Mouse (Mus musculus) spleen, adult 2 months (tissue): ENCODE results near the gene 1110004F10Rik. TPM values are rescaled to one million over a fixed set of nuclear protein-coding genes. Genes with fewer than 3 reads are reported as not detected.

Source experiments
- DNase-seq, 2 experiments: peaks; one replicate each; pipeline versions ENCODE4 v3.0.0 to v3.0.0-alpha.2; 2012 to 2021; ENCODE audit warnings: low spot score in 2 of 2, low read depth in 1 of 2
- H3K27ac ChIP-seq: fragments of 200-500 bp; 2 replicates; pipeline ENCODE4 v1.5.1; 2012; ENCODE audit warnings: low read length, inconsistent platforms; ENCODE audit not compliant: insufficient read depth
- H3K27me3 ChIP-seq: fragments of 200-500 bp; 2 replicates; pipeline ENCODE4 v1.6.1; 2012; ENCODE audit warnings: mild to moderate bottlenecking, moderate library complexity, low read length, inconsistent platforms; ENCODE audit not compliant: control insufficient read depth, insufficient read depth
- H3K36me3 ChIP-seq: fragments of 200-500 bp; 2 replicates; pipeline ENCODE4 v1.6.1; 2012; ENCODE audit warnings: mild to moderate bottlenecking, low read length, inconsistent platforms; ENCODE audit not compliant: control insufficient read depth, insufficient read depth
- H3K4me1 ChIP-seq: fragments of 200-500 bp; 2 replicates; pipeline ENCODE4 v1.6.1; 2011; ENCODE audit warnings: inconsistent platforms; ENCODE audit not compliant: control insufficient read depth, insufficient read depth, insufficient read length
- H3K4me3 ChIP-seq: fragments of 200-500 bp; 2 replicates; pipeline ENCODE4 v1.5.1; 2011; ENCODE audit warnings: mild to moderate bottlenecking, inconsistent platforms; ENCODE audit not compliant: insufficient read depth, insufficient read length; ENCODE audit errors: extremely low read depth
- CTCF ChIP-seq: fragments of 200-500 bp; IDR thresholded peaks from 2 replicates; pipeline ENCODE4 v1.5.1; 2011; ENCODE audit warnings: mild to moderate bottlenecking, inconsistent platforms; ENCODE audit not compliant: insufficient read depth, insufficient read length, insufficient replicate concordance; ENCODE audit errors: extremely low read depth
- POLR2A ChIP-seq: fragments of 200-500 bp; IDR thresholded peaks from 2 replicates; pipeline ENCODE4 v1.6.1; 2011; ENCODE audit warnings: low read depth, low read length, inconsistent platforms
- WGBS: fragments of 180-500 bp; shearing (Covaris S2); methylation state at CpG from one replicate; pipeline ENCODE4 v1.1.7; 2018; 5-methylcytosine and 5-hydroxymethylcytosine counted together
- polyA plus RNA-seq: library from polyadenylated mRNA; depleted of rRNA; stranded (reverse); fragments of >200 nt; gene quantifications from 2 replicates; pipeline ENCODE4 v1.2.3, GENCODE M21; 2012; rRNA removed

The 1110004F10Rik gene
- polyA plus RNA-seq: 25.7 and 27.6 TPM in 2 replicates

DNA sequence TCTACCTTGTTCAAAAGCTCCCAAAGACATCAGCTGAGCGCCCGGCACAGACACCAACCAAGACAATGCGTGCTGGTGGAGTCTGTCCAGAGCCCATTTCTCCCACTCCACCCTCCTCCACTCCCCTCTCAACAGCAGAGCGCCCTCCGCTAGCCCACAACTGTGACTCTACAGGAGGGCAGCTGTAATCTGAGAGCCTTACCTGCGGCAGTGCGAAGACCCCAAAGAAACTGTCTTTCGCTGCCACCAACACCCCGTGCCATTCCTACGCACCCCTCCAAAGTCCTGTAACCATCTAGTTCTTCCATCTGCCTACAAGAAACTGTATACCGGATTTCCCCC lies at the start of gene 1110004F10Rik:
Gene 1110004F10Rik (plus strand): TSS at position 202 of the 342 bp plus-strand sequence.
- Histone ChIP-seq H3K27ac (no peak within 1 kb of the TSS), H3K4me3 (peak within 1 kb of the TSS; percentile 46), H3K4me1 (peaks cover 5% of the 10 kb centered on the region; the same call in 1 of the 2 replicates), H3K27me3 (peaks cover 15% of the 10 kb centered on the region), H3K36me3 (no peaks in the 10 kb centered on the region)
- WGBS: 6% methylated on average over 11 of the region's 11 CpGs
- no peak for DNase-seq
- TF ChIP-seq POLR2A (no peak), CTCF (no peak)

DNA sequence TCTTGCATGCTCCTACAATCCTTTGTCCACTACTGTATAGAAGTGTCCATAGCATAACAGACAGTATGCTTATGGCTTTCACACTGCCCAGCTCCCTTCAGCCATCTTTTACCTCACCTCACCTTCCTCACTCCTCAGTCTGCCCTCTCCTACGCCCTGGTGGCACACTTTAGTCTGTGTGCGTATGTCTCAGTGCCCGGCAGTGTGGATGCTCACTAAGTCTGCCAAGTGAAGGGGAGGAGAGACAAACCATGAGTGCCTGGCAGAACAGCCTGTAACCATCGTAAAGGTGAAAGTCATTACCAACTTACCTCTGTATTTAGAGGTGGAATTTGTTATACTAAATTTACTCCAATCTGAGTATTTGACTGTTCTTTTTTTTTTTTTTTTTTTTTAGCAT lies 36.5 kb upstream of the 1110004F10Rik start:
- H3K4me3 ChIP-seq: no peak overlapping the region
- no peaks in the 10 kb centered on the region for H3K27me3 ChIP-seq
- TF ChIP-seq POLR2A (no peak), CTCF (no peak)
- no peak overlapping the region for H3K27ac ChIP-seq
- H3K36me3 ChIP-seq: no peaks in the 10 kb centered on the region
- H3K4me1 ChIP-seq: no peaks in the 10 kb centered on the region
- no peak for DNase-seq
- 93% methylated on average over 4 of the region's 4 CpGs for WGBS

- DNase-seq: no peak
- no peak overlapping the region for H3K4me3 ChIP-seq
- peaks cover 25% of the 10 kb centered on the region for H3K27me3 ChIP-seq
- no peaks in the 10 kb centered on the region for H3K36me3 ChIP-seq
- no peak overlapping the region for H3K27ac ChIP-seq
- 94% methylated on average over 3 of the region's 3 CpGs for WGBS
- H3K4me1 ChIP-seq: peaks cover 7% of the 10 kb centered on the region
- no peak for TF ChIP-seq CTCF
- TF ChIP-seq POLR2A: no peak
Measured at GRCm38 (mm10) chr7:116029991-116030390, 9.2 kb upstream of the 1110004F10Rik start.

DNA sequence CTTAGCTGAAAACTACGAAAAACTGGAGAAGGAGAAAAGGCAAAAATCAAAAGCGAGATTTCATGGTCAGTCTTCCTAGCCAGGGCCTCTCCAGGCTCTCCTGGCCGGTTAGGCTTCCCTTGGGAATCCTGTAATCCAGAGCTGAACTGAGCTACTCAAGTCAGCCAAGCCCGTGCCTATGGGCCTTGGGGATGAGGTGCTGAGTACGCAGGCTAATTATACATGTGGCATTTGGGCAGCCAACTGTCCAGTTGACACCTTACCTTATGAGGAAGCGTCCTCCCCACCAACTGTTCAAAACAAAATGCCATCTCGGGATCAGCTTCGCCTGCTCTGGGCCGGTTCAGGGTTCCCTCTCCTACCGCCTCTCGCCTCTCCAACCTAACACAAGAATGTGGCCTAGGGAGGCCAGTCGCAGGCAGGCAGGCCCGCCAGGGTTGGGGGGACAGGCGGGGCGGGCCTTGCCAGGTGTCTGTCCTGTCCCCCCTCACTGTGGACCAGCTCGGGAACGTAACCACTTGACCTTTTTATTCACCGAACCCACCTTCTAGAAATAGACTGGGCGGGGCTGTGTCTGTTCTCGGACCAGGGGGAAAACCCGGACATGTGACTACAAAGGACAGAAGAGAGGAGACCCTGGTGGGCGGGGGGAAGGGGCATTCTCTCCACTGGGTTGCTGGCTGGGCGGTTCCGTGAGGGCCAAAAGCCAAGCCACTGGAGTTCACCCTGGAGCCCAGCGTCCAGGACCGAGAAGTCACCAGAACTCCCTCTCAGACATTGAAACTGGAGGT lies 8.4 kb upstream of the 1110004F10Rik start:
- H3K4me3 ChIP-seq: no peak overlapping the region
- H3K27ac ChIP-seq: no peak overlapping the region
- H3K4me1 ChIP-seq: peaks cover 7% of the 10 kb centered on the region
- H3K36me3 ChIP-seq: no peaks in the 10 kb centered on the region
- TF ChIP-seq CTCF (no peak), POLR2A (no peak)
- peaks cover 25% of the 10 kb centered on the region for H3K27me3 ChIP-seq
- WGBS: 45% methylated on average over 26 of the region's 26 CpGs
- DNase-seq: no peak

- H3K4me1 ChIP-seq: peaks cover 7% of the 10 kb centered on the region
- H3K27me3 ChIP-seq: peaks cover 25% of the 10 kb centered on the region
- H3K4me3 ChIP-seq: peak overlapping the region; percentile 44; the same call in 1 of the 2 replicates
- no peaks in the 10 kb centered on the region for H3K36me3 ChIP-seq
- H3K27ac ChIP-seq: no peak overlapping the region
- no peak for DNase-seq
- TF ChIP-seq POLR2A (no peak), CTCF (no peak)
- WGBS: 6% methylated on average over 14 of the region's 14 CpGs
Measured at GRCm38 (mm10) chr7:116031388-116031717, 7.8 kb upstream of the 1110004F10Rik start.

DNA sequence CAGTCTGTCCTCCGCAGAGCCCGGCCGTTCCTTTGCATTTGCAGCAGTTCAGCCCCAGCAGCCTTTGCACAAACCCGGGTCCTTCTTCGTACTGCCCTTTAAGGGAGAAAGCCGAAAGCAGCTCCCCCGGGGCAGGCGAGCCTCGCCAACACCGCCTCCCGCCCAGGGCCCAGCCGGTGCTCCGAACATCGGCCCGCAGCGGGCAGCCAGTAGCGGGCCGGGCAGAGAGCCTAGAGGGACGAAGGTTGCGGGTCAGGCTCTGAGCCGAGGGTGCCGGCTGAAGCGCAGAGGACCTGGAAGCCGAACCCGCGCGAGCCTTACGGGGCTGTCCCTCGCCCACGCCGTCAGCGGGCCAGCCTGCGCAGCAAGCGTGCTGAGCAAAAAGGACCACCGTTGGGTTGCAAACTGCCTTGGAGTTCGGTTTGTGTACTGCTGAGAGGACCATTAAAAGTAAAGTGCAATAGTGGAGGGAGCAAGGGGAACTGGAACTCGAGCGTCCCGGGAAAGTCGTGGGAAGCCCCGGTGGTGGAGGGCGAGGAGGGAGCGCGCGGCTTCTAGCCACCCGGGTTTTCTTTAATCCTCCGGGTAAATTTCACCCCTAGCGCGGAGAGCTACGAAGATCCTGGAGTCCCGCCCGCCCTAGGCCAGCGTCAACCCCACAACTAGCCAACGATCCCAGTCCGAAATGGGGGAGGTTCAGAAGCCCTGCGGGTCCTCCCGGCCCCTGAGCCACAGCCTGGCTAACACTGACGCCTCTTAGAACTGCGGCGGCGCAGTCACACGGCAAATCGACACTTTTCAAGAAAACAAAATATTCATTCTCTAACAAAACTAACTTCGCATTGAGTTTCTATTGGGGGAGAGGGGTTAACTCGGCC lies 7.2 kb upstream of the 1110004F10Rik start:
- Histone ChIP-seq H3K4me1 (peaks cover 7% of the 10 kb centered on the region), H3K27me3 (peaks cover 25% of the 10 kb centered on the region), H3K27ac (no peak overlapping the region), H3K4me3 (peak overlapping the region; percentile 44), H3K36me3 (no peaks in the 10 kb centered on the region)
- TF ChIP-seq POLR2A (no peak), CTCF (no peak)
- no peak for DNase-seq
- WGBS: 1% methylated on average over 65 of the region's 65 CpGs

DNA sequence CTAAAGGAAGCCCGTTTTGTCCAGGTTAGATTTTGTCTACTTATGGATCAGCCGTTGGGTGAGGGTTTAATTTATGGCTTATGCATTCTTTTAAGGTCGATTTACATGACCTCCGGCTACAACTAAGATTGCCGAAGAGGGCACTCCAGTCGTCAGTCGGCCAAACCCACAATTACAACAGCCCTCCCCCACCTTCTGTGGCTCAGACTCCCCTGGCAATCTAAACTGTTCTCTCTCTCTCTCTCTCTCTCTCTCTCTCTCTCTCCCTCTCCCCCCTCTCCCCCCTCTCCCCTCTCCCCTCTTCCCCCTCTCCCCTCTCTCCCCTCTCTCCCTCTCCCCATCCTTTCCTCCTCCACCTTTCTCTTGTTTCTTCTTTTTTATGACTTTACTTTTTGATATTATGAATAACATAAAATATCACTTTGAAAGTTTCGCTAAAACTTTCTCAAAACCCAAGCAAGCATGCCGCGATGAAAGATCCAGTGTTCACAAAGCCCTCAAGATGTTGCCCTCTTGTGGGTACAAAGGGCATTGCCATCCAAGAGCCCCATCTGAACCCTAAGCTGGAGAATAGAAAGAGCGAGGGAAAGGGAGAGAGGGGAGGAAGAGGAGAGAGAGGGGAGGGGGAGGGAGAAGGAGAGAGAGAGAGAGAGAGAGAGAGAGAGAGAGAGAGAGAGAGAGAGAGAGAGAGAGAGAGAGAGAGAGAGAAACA lies 6.4 kb upstream of the 1110004F10Rik start:
- DNase-seq: peak; percentile 38 to 55
- H3K27me3 ChIP-seq: peaks cover 25% of the 10 kb centered on the region
- peaks cover 7% of the 10 kb centered on the region for H3K4me1 ChIP-seq
- H3K36me3 ChIP-seq: no peaks in the 10 kb centered on the region
- 1% methylated on average over 11 of the region's 11 CpGs for WGBS
- peak overlapping the region; percentile 44 for H3K4me3 ChIP-seq
- H3K27ac ChIP-seq: no peak overlapping the region
- TF ChIP-seq CTCF (peak; percentile 45; the same call in 1 of the 2 replicates), POLR2A (no peak)
